Mouse (Mus musculus) kidney, adult 2 months (tissue): ENCODE data around the gene Gm12248.

ENCODE experiments used
- CTCF ChIP-seq: fragments of 200-500 bp; conservative IDR thresholded peaks from 2 replicates; pipeline ENCODE4 v1.5.1; 2011; ENCODE audit warnings: low read depth, mild to moderate bottlenecking, control low read depth, low read length, moderate library complexity, mixed read lengths; ENCODE audit not compliant: insufficient read depth, insufficient read length
- POLR2A ChIP-seq: fragments of 200-500 bp; IDR thresholded peaks from one replicate; pipeline ENCODE4 v1.6.1; 2011; ENCODE audit warnings: low read depth, low read length, control low read depth

- TF ChIP-seq CTCF (no peak), POLR2A (no peak)
These were observed 76.6 kb downstream of the Gm12248 start for GRCm38 (mm10) chr11:58016371-58016770.
